Comparison of ENCODE assay signal across 7 mouse cellular contexts in the genomic region with DNA sequence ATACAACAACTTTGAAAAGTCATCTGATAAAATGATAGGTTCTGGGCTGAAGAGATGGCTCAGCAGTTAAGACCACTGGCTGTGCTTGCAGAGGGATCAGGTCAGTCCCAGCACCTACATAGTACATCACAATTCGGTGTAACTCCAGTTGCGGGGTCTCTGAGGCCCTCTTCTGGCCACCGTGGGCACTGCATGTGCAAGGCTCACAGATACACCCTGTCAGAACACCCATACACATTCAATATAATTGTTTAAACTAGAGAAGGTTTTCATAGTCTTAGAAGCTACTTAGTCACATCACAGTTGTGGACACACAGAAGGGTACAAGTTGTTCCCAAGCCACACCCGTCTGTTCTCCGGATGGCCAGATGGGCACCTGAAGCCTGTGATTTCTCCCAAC.
A peak's percentile ranks its signal among the peaks of the same experiment; 100 is the strongest.
DNase-seq lines count a peak whose midpoint lies in the region; ATAC-seq and TF ChIP-seq lines count a peak whose summit lies in the region.

No protein-coding gene starts in this region.

- ATAC-seq in kidney, embryonic 14.5 days (ENCODE audit: low FRiP score, low TSS enrichment): no peak; the same call in 1 of the 2 replicates

- H3K27me3 ChIP-seq in kidney, embryonic 14.5 days (ENCODE audit: control insufficient read depth, insufficient read depth, low read length): no peaks in the 10 kb centered on the region
- H3K27me3 ChIP-seq in E14TG2a.4 (ENCODE audit: insufficient read depth, low read length): no peaks in the 10 kb centered on the region
- no peaks in the 10 kb centered on the region for H3K27me3 ChIP-seq in kidney, adult 2 months (replicated peaks; ENCODE audit: control insufficient read depth, insufficient read depth, low read length)

- H3K27ac ChIP-seq in kidney, embryonic 14.5 days (ENCODE audit: low read depth, low read length): no peak overlapping the region
- H3K27ac ChIP-seq in kidney, adult 2 months (ENCODE audit: insufficient read depth, low read depth, low read length): no peak overlapping the region

- H3K4me1 ChIP-seq in kidney, embryonic 14.5 days (ENCODE audit: control insufficient read depth, insufficient read depth, low read length): peaks cover 26% of the 10 kb centered on the region
- H3K4me1 ChIP-seq in E14TG2a.4 (replicated peaks; ENCODE audit: low read depth, low read length): peaks cover 40% of the 10 kb centered on the region
- H3K4me1 ChIP-seq in kidney, adult 2 months (ENCODE audit: control insufficient read depth, insufficient read depth, low read length): no peaks in the 10 kb centered on the region

- H3K4me3 ChIP-seq in kidney, embryonic 14.5 days (ENCODE audit: low read length): no peak overlapping the region
- 0 out of 2 replicates have a peak overlapping the region, but pooled peaks have one; percentile 17 for H3K4me3 ChIP-seq in E14TG2a.4 (replicated peaks; ENCODE audit: low read length)
- H3K4me3 ChIP-seq in kidney, adult 2 months (ENCODE audit: insufficient read depth, low read depth, low read length): no peak overlapping the region

- peak; percentile 14 for DNase-seq in kidney, adult 11 months
- peak; percentile 59 for DNase-seq in adrenal gland, postnatal 10 days
- DNase-seq in kidney, adult 2 months: peak; percentile 53
- DNase-seq in testis, postnatal 10 days (ENCODE audit: low spot score): peak; percentile 74
- no peak for DNase-seq in spleen, adult 12 weeks (ENCODE audit: low spot score)

- no peaks in the 10 kb centered on the region for H3K9me3 ChIP-seq in kidney, embryonic 14.5 days (ENCODE audit: control insufficient read depth, low read length)
- H3K9me3 ChIP-seq in E14TG2a.4 (ENCODE audit: low read length): no peaks in the 10 kb centered on the region

- 48% methylated on average over 5 of the region's 5 CpGs for WGBS in kidney, embryonic 14.5 days
- 61% methylated on average over 5 of the region's 5 CpGs for WGBS in kidney, adult 2 months

- no peak for TF ChIP-seq POLR2A in kidney, adult 2 months (IDR thresholded peaks at IDR 0.05; ENCODE audit: low read depth, low read length)

- H3K36me3 ChIP-seq in kidney, embryonic 14.5 days (ENCODE audit: control insufficient read depth, insufficient read depth, low read length): no peaks in the 10 kb centered on the region
- H3K36me3 ChIP-seq in E14TG2a.4 (ENCODE audit: insufficient read depth, low read length): no peaks in the 10 kb centered on the region
- H3K36me3 ChIP-seq in kidney, adult 2 months (ENCODE audit: control insufficient read depth, insufficient read depth, low read length): no peaks in the 10 kb centered on the region

- no peak overlapping the region for H3K4me2 ChIP-seq in kidney, embryonic 14.5 days (replicated peaks; ENCODE audit: low read depth, low read length)

- H3K9ac ChIP-seq in kidney, embryonic 14.5 days (ENCODE audit: low read depth, low read length): no peak overlapping the region

- TF ChIP-seq CTCF in E14TG2a.4 (conservative IDR thresholded peaks at IDR 0.05; ENCODE audit: low read length): peak; percentile 88
- peak; percentile 65 for TF ChIP-seq CTCF in kidney, adult 2 months (conservative IDR thresholded peaks at IDR 0.05; ENCODE audit: insufficient read depth, insufficient read length, low read depth, low read length)
